Mouse (Mus musculus) frontal cortex, postnatal 36 days (tissue): ENCODE measurements around the gene Got1.

ENCODE experiments used
- DNase-seq, 2 experiments: peaks; one replicate each; pipeline ENCODE4 v3.0.0; 2022; ENCODE audit warnings: low spot score in 2 of 2

Got1 gene

GRCm38 (mm10) chr19:43524187-43525103 is at the start of gene Got1:
TSS of gene Got1 (minus strand) at chr19:43524605.
- DNase-seq = peak; percentile 95 to 97

DNA sequence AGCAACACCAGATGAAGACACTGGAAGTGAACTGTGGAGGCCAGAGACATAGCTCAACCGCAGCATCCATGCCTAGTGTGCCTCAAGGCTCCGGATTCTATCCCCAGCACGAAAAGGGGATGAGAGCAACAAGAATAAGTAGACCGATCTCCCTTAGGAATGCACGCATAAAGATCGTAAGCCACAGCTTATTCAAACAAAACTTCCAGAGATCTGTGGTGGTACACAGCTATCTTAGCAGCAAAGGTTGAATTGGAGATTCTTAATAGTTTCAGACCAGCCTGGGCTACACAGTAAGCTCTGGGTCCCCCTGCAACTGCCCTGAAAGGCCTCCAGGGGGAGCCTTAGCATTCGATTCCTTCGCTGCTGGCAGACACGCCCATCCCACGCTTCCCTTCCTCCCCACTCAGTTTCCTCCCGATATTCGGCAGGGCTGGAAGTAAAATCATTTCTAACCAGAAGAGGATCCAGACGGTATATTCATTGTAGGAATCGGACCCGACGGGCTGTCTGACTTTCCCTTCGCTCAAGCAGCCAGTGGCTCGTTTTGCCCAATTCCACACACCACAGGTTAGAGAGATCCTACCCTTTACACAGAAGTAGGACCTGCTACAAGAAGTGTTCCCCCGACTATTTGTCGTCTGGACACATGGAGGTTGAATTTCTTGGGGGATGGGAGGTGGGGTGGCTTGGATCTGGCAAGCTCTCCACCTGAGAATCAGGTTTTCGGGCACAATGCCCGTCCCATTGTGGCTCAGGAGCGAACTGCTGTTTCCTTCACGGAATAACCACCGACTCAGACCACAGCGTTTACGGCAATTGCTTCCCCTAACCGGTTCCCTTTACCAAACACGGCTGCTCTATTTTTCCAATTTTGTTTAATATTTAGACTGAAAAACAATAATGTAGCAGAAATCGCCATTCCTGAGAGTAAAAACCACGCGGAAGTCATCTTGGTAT is 46.7 kb upstream of the Got1 start:
- peak; percentile 65 to 69 for DNase-seq

DNA sequence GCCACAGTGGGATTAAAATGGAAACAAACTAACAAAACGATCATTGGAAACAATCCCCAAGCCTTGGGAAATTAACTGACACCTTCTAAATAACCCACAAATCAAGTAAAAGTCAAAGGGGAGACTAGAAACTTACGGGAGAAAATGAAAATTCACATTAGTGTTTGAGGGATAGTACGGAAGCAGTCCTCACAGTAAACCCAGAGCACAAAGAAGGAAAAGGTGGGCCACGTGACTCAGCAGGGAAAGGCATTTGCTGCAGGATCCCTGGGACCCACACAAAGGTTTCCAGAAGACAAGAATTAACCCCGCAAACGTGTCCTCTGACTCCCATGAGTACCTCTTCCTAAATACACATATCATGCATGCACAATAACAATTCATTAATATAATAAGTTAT is 44.7 kb upstream of the Got1 start:
- no peak for DNase-seq

DNA sequence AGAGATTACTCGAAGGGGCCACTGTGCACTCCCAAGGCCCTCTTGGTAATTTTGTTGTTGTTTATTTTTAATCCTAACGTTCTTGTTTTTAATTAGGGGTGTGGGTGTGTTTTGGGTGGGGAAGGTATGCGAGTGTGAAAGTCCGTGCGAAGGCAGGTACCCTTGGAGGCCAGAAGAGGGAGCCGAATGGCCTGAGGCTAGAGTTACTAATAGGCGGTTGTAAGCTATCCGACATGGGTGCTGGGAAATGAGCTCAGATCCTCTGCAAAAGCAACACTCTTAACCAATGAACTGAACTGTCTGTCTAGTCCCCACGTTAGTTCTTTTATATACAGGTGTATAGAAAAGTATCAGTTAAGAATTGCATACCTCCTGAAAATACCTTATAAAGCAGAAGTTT is 43.9 kb upstream of the Got1 start:
- DNase-seq = no peak

GRCm38 (mm10) chr19:43563166-43563565 is 38.8 kb upstream of the Got1 start:
- DNase-seq = no peak

DNA sequence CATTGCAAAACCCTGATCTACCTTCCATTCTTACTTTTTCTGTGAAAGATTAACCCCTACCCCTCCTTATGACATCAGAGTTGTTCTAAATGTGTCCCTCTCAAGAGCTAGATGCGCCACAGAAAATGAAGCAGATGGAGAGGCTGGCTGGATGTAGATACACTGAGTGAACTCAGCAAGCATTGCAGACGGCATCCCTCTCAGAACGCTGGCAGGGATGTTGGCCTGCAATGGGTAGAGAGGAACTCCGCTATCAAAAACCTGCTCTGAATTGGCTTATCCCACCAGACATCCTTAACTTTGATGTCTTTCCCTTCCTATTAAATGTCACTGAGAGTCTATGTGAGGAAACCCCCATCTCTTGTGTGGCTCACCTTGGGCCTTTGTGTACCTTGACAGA is 37.4 kb upstream of the Got1 start:
- DNase-seq = no peak

DNA sequence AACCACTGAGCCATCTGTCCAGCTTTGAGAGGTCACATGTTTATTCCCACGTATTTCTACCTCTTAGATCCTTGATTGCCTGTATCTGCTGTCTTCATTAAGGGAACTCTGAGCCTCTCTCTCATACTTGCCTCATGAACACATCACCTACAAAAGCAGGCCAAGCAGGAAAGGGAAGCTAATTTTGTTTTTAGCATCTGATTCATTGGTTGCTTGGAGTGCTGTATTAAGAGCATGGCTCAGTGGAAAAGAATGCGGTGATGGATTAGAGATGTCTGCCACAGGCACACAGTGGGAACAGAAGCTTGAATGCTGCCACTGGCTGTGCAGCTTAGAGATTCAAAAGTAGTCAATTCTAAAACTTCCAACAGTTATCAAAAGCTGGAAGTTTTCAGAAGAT is 35.8 kb upstream of the Got1 start:
- DNase-seq = no peak

- no peak for DNase-seq
Observed at GRCm38 (mm10) chr19:43551493-43551890, 27.1 kb upstream of the Got1 start.

DNA sequence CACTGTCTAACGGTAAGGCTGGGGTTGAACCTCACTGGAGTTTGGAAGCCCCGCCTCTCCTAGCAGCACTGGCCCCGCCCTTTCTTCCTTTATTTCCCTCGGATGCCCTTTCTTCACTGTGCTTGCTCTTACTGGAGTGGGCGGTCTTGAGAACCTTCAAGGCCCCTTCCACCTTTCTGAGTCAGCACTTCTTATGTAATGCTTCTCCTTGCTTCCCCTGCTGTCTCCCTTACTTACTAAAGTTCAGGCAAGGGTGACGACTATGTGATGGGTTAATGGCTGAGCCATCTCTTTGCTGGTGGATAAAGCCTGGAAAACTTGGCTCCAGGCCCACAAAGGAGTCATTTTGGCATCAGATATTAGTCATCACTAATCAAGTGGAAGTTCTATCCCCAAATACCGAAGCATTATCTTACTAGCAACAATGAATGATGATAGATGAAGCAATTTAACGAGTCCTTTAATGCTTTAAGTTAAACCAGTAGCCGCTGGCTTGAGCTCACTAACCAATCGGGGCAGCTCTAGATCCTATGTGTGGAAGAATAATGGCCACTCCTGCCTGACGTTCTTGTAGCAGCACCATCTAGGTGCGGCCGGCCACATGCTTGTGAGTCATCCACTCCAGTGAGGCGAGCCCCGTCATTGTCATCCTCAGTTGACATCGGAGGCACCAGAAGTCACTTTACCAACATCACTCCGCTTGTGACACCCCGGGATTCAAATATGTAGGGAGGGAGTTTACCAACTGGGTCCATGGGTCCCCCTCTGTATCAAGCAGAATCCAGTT is 26.5 kb upstream of the Got1 start:
- no peak for DNase-seq

DNA sequence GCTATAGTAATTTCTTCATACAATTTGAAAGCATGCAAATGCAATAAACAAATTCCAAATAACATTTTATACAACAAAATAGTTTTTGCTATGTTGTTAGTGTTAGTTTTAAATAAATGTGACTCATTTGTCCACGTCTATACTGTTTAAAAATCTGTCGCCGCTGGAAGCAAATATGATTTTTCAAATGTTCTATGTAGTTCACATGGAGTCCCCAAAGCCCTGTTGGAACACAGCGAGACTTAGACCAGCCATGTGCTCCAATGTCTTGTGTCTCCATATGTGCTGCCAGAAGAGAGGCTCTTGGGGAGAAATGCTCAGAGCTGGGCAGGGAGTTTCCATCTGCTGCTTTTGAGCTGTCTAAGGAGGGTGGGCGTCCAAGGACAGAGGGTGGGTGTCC is 23.7 kb upstream of the Got1 start:
- no peak for DNase-seq

DNA sequence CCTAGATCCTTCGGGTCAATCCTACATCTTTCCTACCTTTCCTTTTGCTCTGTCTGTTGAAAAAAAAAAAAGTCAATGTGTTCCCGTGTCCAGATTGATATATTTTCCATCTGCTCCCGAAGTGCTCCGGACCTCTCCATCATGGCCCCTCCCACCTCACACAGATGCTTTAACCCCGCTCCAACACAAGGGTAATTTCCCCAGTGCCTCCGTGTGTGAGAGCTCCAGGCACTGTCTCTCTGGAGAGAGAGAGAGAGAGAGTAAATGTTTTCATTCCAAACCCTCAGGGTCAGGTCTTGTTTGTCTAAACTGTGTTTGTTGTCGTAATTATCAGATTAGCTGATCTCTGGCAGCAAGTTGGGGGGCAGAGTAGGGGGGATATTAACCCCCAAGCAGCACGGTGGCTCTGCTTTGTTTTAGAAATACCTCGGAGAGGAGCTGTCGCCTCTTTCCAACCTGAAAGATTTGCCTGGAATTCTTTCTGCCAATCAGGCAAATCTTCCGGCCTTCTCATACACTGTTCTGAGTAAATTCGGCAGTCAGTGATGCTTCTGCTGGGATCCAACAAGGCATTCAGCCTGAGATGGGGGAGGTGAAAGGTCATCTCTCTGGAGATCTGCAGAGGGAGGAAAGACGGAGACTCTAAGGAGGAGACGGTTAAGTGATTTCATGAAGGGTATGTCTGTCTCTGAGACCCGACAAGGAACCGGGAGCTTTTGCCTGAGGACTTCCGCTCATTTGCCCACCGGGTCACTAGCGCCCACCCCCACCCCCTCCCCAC is 22.1 kb upstream of the Got1 start:
- DNase-seq = no peak

GRCm38 (mm10) chr19:43535372-43535771 is 11.0 kb upstream of the Got1 start:
- no peak for DNase-seq

GRCm38 (mm10) chr19:43530921-43531320 is 6.5 kb upstream of the Got1 start:
- DNase-seq = no peak

- peak; percentile 73 to 84 for DNase-seq
Observed at GRCm38 (mm10) chr19:43530197-43530770, 5.9 kb upstream of the Got1 start.

- DNase-seq = no peak
Observed at GRCm38 (mm10) chr19:43528056-43528587, 3.7 kb upstream of the Got1 start.

- no peak for DNase-seq
Observed at GRCm38 (mm10) chr19:43527131-43527530, 2.7 kb upstream of the Got1 start.

- no peak for DNase-seq
Observed at GRCm38 (mm10) chr19:43526025-43526424, 1.6 kb upstream of the Got1 start.

- no peak for DNase-seq
Observed at GRCm38 (mm10) chr19:43525566-43525965, 1.2 kb upstream of the Got1 start.

- DNase-seq = peak; percentile 57 to 76
Observed at GRCm38 (mm10) chr19:43525104-43525482, 688 bp upstream of the Got1 start.

- peak in 1 of 2 experiments; percentile 59 for DNase-seq
Observed at GRCm38 (mm10) chr19:43523551-43523950, 854 bp downstream of the Got1 start.
